Comparison of ENCODE assay signal across 11 mouse cellular contexts in the genomic region with DNA sequence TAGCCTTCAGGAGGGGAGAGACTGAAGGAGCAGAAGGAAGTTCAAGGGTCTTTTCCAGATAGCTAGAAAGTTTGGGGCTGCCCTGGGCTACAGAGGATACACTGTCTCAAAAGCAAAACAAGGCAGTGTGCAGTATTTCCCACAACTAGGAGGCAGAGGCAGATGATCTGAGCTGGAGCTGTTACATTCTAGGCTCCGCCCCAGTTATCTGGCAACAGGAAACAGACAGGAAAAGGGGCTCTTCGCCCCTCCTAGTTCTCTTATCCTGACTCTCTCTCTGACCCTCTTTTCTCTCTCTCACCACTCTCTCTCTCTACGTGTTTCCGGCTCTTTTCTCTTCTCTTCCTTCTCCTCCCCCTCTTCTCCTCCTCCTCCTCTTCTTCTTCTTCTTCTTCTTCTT. TPM values are rescaled to one million over a fixed set of nuclear protein-coding genes. Genes with fewer than 3 reads are reported as not detected.
DNase-seq lines count a peak whose midpoint lies in the region; ATAC-seq and TF ChIP-seq lines count a peak whose summit lies in the region.
"Had no signal": no experiment of that assay in that cellular context is flagged by ENCODE, and none has a peak within 500 bp of the region (broad histone marks: within the 10 kb centered on the region; RNA-seq: fewer than 3 reads in every experiment).

No protein-coding gene starts in this region.

- peak; percentile 85 for DNase-seq in heart, embryonic 10.5 days (ENCODE audit: low spot score)
- no peak for DNase-seq in heart, adult 2 months
- DNase-seq in testis, postnatal 10 days (ENCODE audit: low spot score) = no peak
- no peak for DNase-seq in liver, embryonic 13.5 days
- no peak for DNase-seq in right cerebral cortex, postnatal 36 days (ENCODE audit: low spot score in 2 of 2)
- no peak for DNase-seq in left cerebral cortex, postnatal 25 days (ENCODE audit: low spot score in 2 of 2)
- DNase-seq in hindbrain, embryonic 14.5 days (ENCODE audit: low spot score) = no peak
- DNase-seq: gastrocnemius, postnatal 25 days; kidney, postnatal 36 days had no signal

- peaks cover 48% of the 10 kb centered on the region for H3K27me3 ChIP-seq in heart, embryonic 10.5 days (ENCODE audit: insufficient read depth, poor library complexity, severe bottlenecking)
- no peaks in the 10 kb centered on the region for H3K27me3 ChIP-seq in heart, adult 2 months (ENCODE audit: control insufficient read depth, insufficient read depth, low read length)
- H3K27me3 ChIP-seq in testis, adult 2 months (ENCODE audit: control insufficient read depth, insufficient read depth, low read length) = no peaks in the 10 kb centered on the region
- H3K27me3 ChIP-seq in liver, embryonic 13.5 days = peaks cover 34% of the 10 kb centered on the region
- peaks cover 52% of the 10 kb centered on the region for H3K27me3 ChIP-seq in hindbrain, embryonic 14.5 days (ENCODE audit: control insufficient read depth, insufficient read depth, low read length)

- no peak for TF ChIP-seq EP300 in heart, adult 2 months (IDR thresholded peaks at IDR 0.05; ENCODE audit: insufficient read depth, low read depth, low read length)

- no peaks in the 10 kb centered on the region for H3K9me3 ChIP-seq in heart, embryonic 10.5 days
- no peaks in the 10 kb centered on the region for H3K9me3 ChIP-seq in liver, embryonic 13.5 days (replicated peaks)
- no peaks in the 10 kb centered on the region for H3K9me3 ChIP-seq in hindbrain, embryonic 14.5 days (ENCODE audit: control insufficient read depth, low read length)
- H3K9me3 ChIP-seq: embryonic facial prominence, embryonic 12.5 days had no signal

- H3K79me2 ChIP-seq in heart, adult 2 months (replicated peaks; ENCODE audit: control insufficient read depth, insufficient read depth, low read length) = peaks cover 5% of the 10 kb centered on the region; the same call in 1 of the 2 replicates

- H3K4me3 ChIP-seq in heart, embryonic 10.5 days = peak overlapping the region; percentile 92
- no peak overlapping the region for H3K4me3 ChIP-seq in heart, adult 2 months
- H3K4me3 ChIP-seq in testis, adult 2 months (ENCODE audit: control insufficient read depth, low read depth, low read length) = peak overlapping the region; percentile 57
- peak overlapping the region; percentile 25 for H3K4me3 ChIP-seq in liver, embryonic 13.5 days (replicated peaks)
- no peak overlapping the region for H3K4me3 ChIP-seq in hindbrain, embryonic 14.5 days (replicated peaks; ENCODE audit: low read length)

- H3K36me3 ChIP-seq in heart, embryonic 10.5 days = peaks cover 14% of the 10 kb centered on the region
- no peaks in the 10 kb centered on the region for H3K36me3 ChIP-seq in heart, adult 2 months (ENCODE audit: control insufficient read depth, insufficient read depth, low read length)
- H3K36me3 ChIP-seq in testis, adult 2 months (ENCODE audit: control insufficient read depth, insufficient read depth, low read length) = peaks cover 2% of the 10 kb centered on the region
- H3K36me3 ChIP-seq in liver, embryonic 13.5 days = peaks cover 15% of the 10 kb centered on the region
- peaks cover 16% of the 10 kb centered on the region for H3K36me3 ChIP-seq in hindbrain, embryonic 14.5 days (replicated peaks; ENCODE audit: control insufficient read depth, insufficient read depth)

- 0 out of 2 replicates have a peak, but pooled peaks have one; percentile 2 for ATAC-seq in liver, embryonic 13.5 days (ENCODE audit: low read depth)
- ATAC-seq in hindbrain, embryonic 14.5 days (ENCODE audit: low FRiP score) = no peak

- peak overlapping the region; percentile 79 for H3K4me2 ChIP-seq in liver, embryonic 13.5 days
- no peak overlapping the region for H3K4me2 ChIP-seq in hindbrain, embryonic 14.5 days (replicated peaks)

- TF ChIP-seq POLR2A in heart, adult 2 months (IDR thresholded peaks at IDR 0.05; ENCODE audit: insufficient read depth, low read depth, low read length) = no peak
- TF ChIP-seq POLR2A in testis, adult 2 months (IDR thresholded peaks at IDR 0.05; ENCODE audit: control insufficient read depth, low read depth, low read length) = no peak

- peaks cover 38% of the 10 kb centered on the region for H3K4me1 ChIP-seq in heart, embryonic 10.5 days
- peaks cover 8% of the 10 kb centered on the region for H3K4me1 ChIP-seq in heart, adult 2 months (ENCODE audit: control insufficient read depth, insufficient read depth, low read length)
- peaks cover 15% of the 10 kb centered on the region for H3K4me1 ChIP-seq in testis, adult 2 months (ENCODE audit: control insufficient read depth, insufficient read depth, low read length)
- H3K4me1 ChIP-seq in liver, embryonic 13.5 days (replicated peaks) = peaks cover 34% of the 10 kb centered on the region
- H3K4me1 ChIP-seq in hindbrain, embryonic 14.5 days (replicated peaks; ENCODE audit: control insufficient read depth, insufficient read depth, low read length) = peaks cover 30% of the 10 kb centered on the region

- TF ChIP-seq CTCF in heart, adult 2 months (IDR thresholded peaks at IDR 0.05) = no peak
- no peak for TF ChIP-seq CTCF in testis, adult 2 months (IDR thresholded peaks at IDR 0.05; ENCODE audit: control insufficient read depth, insufficient read depth, insufficient replicate concordance, low read depth, low read length)

- WGBS in heart, embryonic 10.5 days = 26% methylated on average over 4 of the region's 4 CpGs
- 26% methylated on average over 4 of the region's 4 CpGs for WGBS in heart, adult 2 months
- WGBS in liver, embryonic 13.5 days (ENCODE audit: insufficient replicate concordance) = 5% methylated on average over 4 of the region's 4 CpGs
- WGBS in hindbrain, embryonic 14.5 days = 54% methylated on average over 4 of the region's 4 CpGs

- H3K9ac ChIP-seq in heart, adult 2 months (ENCODE audit: low read depth, low read length) = no peak overlapping the region
- peak overlapping the region; percentile 33 for H3K9ac ChIP-seq in liver, embryonic 13.5 days
- no peak overlapping the region for H3K9ac ChIP-seq in hindbrain, embryonic 14.5 days

- intact Hi-C loops in heart, adult 2 months (cut with DNase I) = loop anchor here (2.0 to 10.0 kb wide), 3 partner anchors 23 to 271 kb away; partner anchors contain the start of genes Rnf207 and Zbtb48
- intact Hi-C loops in left cerebral cortex, postnatal 25 days (cut with DNase I) = no loop called here

- H3K27ac ChIP-seq in heart, embryonic 10.5 days = peak overlapping the region; percentile 60; the same call in 1 of the 2 replicates
- no peak overlapping the region for H3K27ac ChIP-seq in heart, adult 2 months
- peak overlapping the region; percentile 35; the same call in 1 of the 2 replicates for H3K27ac ChIP-seq in testis, adult 2 months (ENCODE audit: control insufficient read depth, insufficient read depth, low read depth, low read length)
- peak overlapping the region; percentile 70 for H3K27ac ChIP-seq in liver, embryonic 13.5 days
- no peak overlapping the region for H3K27ac ChIP-seq in hindbrain, embryonic 14.5 days

RNA-seq across cellular contexts. Expression of gene Icmt, which starts 1.1 kb away (rescaled TPM):
- polyA plus RNA-seq in heart, embryonic 10.5 days (2016; fragmentation: Nextera tagmentation; extraction: Ambion mirVana) = 23.1 and 27.4 TPM in 2 replicates
- 10 to 100 TPM; 26.4 to 28.2 TPM for total RNA-seq in heart, adult 2 months (2021)
- 17.7 and 27.2 TPM in 2 replicates for polyA plus RNA-seq in heart, adult 2 months (2012; rRNA removed)
- 50.9 and 51.6 TPM in 2 replicates for polyA plus RNA-seq in testis, adult 2 months (2012; rRNA removed)
- polyA plus RNA-seq in liver, embryonic 13.5 days (2015; fragmentation: Nextera tagmentation; extraction: Ambion mirVana) = 7.9 and 8.6 TPM in 2 replicates
- 10 to 100 TPM; 50.9 to 56.7 TPM for total RNA-seq in left cerebral cortex, postnatal 25 days (2021)
- polyA plus RNA-seq in hindbrain, embryonic 14.5 days (2014; fragmentation: Nextera tagmentation; extraction: Ambion mirVana) = 20.6 and 22.8 TPM in 2 replicates

RNA-seq across cellular contexts. Expression of gene Hes3, which starts 4.5 kb away (rescaled TPM):
- polyA plus RNA-seq in heart, embryonic 10.5 days (2016; fragmentation: Nextera tagmentation; extraction: Ambion mirVana) = not detected in 2 replicates
- total RNA-seq in heart, adult 2 months (2021) = not detected
- not detected in 2 replicates for polyA plus RNA-seq in heart, adult 2 months (2012; rRNA removed)
- polyA plus RNA-seq in testis, adult 2 months (2012; rRNA removed) = 1.5 and 1.6 TPM in 2 replicates
- not detected in 2 replicates for polyA plus RNA-seq in liver, embryonic 13.5 days (2015; fragmentation: Nextera tagmentation; extraction: Ambion mirVana)
- under 1 TPM; 0.30 to 0.37 TPM for total RNA-seq in left cerebral cortex, postnatal 25 days (2021)
- polyA plus RNA-seq in hindbrain, embryonic 14.5 days (2014; fragmentation: Nextera tagmentation; extraction: Ambion mirVana) = 0.24 and 1.2 TPM in 2 replicates
- total RNA-seq: gastrocnemius, postnatal 25 days had no signal

RNA-seq across cellular contexts. Expression of gene Gpr153, which starts 21.9 kb away (rescaled TPM):
- polyA plus RNA-seq in heart, embryonic 10.5 days (2016; fragmentation: Nextera tagmentation; extraction: Ambion mirVana) = 5.5 and 6.3 TPM in 2 replicates
- total RNA-seq in heart, adult 2 months (2021) = 10 to 100 TPM in 1 of 2 experiments, 1 to 10 TPM in 1; 8.6 to 11.9 TPM
- polyA plus RNA-seq in heart, adult 2 months (2012; rRNA removed) = 18.0 and 24.0 TPM in 2 replicates
- polyA plus RNA-seq in testis, adult 2 months (2012; rRNA removed) = 17.2 and 18.9 TPM in 2 replicates
- polyA plus RNA-seq in liver, embryonic 13.5 days (2015; fragmentation: Nextera tagmentation; extraction: Ambion mirVana) = 0.81 and 0.82 TPM in 2 replicates
- 10 to 100 TPM; 26.8 to 37.1 TPM for total RNA-seq in left cerebral cortex, postnatal 25 days (2021)
- 23.1 and 27.8 TPM in 2 replicates for polyA plus RNA-seq in hindbrain, embryonic 14.5 days (2014; fragmentation: Nextera tagmentation; extraction: Ambion mirVana)

RNA-seq across cellular contexts. Expression of gene Rnf207, which starts 22.9 kb away (rescaled TPM):
- polyA plus RNA-seq in heart, embryonic 10.5 days (2016; fragmentation: Nextera tagmentation; extraction: Ambion mirVana) = 19.1 and 39.9 TPM in 2 replicates
- total RNA-seq in heart, adult 2 months (2021) = 10 to 100 TPM; 34.5 to 47.7 TPM
- polyA plus RNA-seq in heart, adult 2 months (2012; rRNA removed) = 155 and 167 TPM in 2 replicates
- polyA plus RNA-seq in testis, adult 2 months (2012; rRNA removed) = 0.22 and 0.43 TPM in 2 replicates
- polyA plus RNA-seq in liver, embryonic 13.5 days (2015; fragmentation: Nextera tagmentation; extraction: Ambion mirVana) = 0.27 and 0.31 TPM in 2 replicates
- total RNA-seq in left cerebral cortex, postnatal 25 days (2021) = 10 to 100 TPM in 1 of 2 experiments, 1 to 10 TPM in 1; 8.7 to 11.1 TPM
- 5.6 and 6.9 TPM in 2 replicates for polyA plus RNA-seq in hindbrain, embryonic 14.5 days (2014; fragmentation: Nextera tagmentation; extraction: Ambion mirVana)
- total RNA-seq: gastrocnemius, postnatal 25 days had no signal

RNA-seq across cellular contexts. Expression of gene Rpl22, which starts 29.6 kb away (rescaled TPM):
- 261 and 301 TPM in 2 replicates for polyA plus RNA-seq in heart, embryonic 10.5 days (2016; fragmentation: Nextera tagmentation; extraction: Ambion mirVana)
- total RNA-seq in heart, adult 2 months (2021) = 100 to 1,000 TPM; 242 to 276 TPM
- polyA plus RNA-seq in heart, adult 2 months (2012; rRNA removed) = 40.9 and 76.8 TPM in 2 replicates
- 47.5 and 49.7 TPM in 2 replicates for polyA plus RNA-seq in testis, adult 2 months (2012; rRNA removed)
- 353 and 381 TPM in 2 replicates for polyA plus RNA-seq in liver, embryonic 13.5 days (2015; fragmentation: Nextera tagmentation; extraction: Ambion mirVana)
- 100 to 1,000 TPM; 160 TPM for total RNA-seq in left cerebral cortex, postnatal 25 days (2021)
- 154 and 178 TPM in 2 replicates for polyA plus RNA-seq in hindbrain, embryonic 14.5 days (2014; fragmentation: Nextera tagmentation; extraction: Ambion mirVana)

Comparison
In these comparisons a context has a peak if more than half of its experiments do, and no peak if none do; other contexts are left out.
1. H3K27ac ChIP-seq: peak in heart, embryonic 10.5 days (single experiment), testis, adult 2 months (single experiment) and liver, embryonic 13.5 days (single experiment); none in heart, adult 2 months (single experiment) and hindbrain, embryonic 14.5 days (single experiment).
2. H3K4me3 ChIP-seq: peak in heart, embryonic 10.5 days (single experiment), testis, adult 2 months (single experiment) and liver, embryonic 13.5 days (single experiment); none in heart, adult 2 months (single experiment) and hindbrain, embryonic 14.5 days (single experiment).